Mouse (Mus musculus) G1E (cell line): ENCODE results near the gene Sgcg.

ENCODE experiments used
- CTCF ChIP-seq: IDR thresholded peaks from 2 replicates; pipeline ENCODE4 v1.5.1; 2012; ENCODE audit warnings: low read depth, low read length, inconsistent platforms, mixed read lengths
- GATA1 ChIP-seq: IDR thresholded peaks from 2 replicates; pipeline ENCODE4 v1.6.1; 2012; ENCODE audit warnings: borderline replicate concordance, low read length, inconsistent platforms, mixed read lengths
- GATA2 ChIP-seq: IDR thresholded peaks from 2 replicates; pipeline ENCODE4 v1.6.1; 2012; ENCODE audit warnings: low read depth, low read length, inconsistent platforms, borderline replicate concordance
- POLR2AphosphoS5 ChIP-seq: IDR thresholded peaks from 2 replicates; pipeline ENCODE4 v1.6.1; 2012; ENCODE audit warnings: low read depth, low read length, inconsistent platforms; ENCODE audit not compliant: insufficient replicate concordance
- TAL1 ChIP-seq: conservative IDR thresholded peaks from 2 replicates; pipeline ENCODE4 v1.6.1; 2012; ENCODE audit warnings: low read depth, low read length, inconsistent platforms, mixed read lengths

GRCm38 (mm10) chr14:61226151-61226550 is 32.1 kb downstream of the Sgcg start:
- no peak for TF ChIP-seq CTCF
- TF ChIP-seq TAL1, result no peak
- no peak for TF ChIP-seq POLR2AphosphoS5
- no peak for TF ChIP-seq GATA1
- TF ChIP-seq GATA2, result no peak
